In the genomic region with DNA sequence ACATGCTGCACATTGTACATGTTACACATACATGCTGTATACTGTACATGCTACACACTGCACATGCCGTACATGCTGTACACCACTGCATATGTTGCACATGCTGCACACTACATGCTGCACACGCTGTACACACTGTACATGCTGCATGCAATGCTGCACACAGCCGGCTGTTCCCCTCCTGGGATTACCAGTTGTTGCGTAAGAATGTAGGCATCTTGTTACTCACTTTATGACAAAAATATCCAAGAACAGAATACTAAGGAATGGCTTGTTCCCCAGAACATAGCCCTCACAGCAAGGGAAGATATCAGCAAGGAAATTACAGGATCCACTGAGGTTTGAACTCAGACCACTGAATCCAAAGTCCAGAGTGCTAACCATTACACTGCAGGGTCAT, we compare ENCODE assay signal across 16 mouse cellular contexts. TPM values are rescaled to one million over a fixed set of nuclear protein-coding genes. Genes with fewer than 3 reads are reported as not detected.
"Had no signal": no experiment of that assay in that cellular context is flagged by ENCODE, and none has a peak within 500 bp of the region (broad histone marks: within the 10 kb centered on the region; RNA-seq: fewer than 3 reads in every experiment).

No protein-coding gene starts in this region.

- H3K36me3 ChIP-seq: limb, embryonic 15.5 days; liver, embryonic 12.5 days had no signal

- H3K4me2 ChIP-seq: limb, embryonic 15.5 days; liver, embryonic 12.5 days; lung, embryonic 14.5 days; midbrain, embryonic 13.5 days; neural tube, embryonic 15.5 days had no signal

- H3K27me3 ChIP-seq: limb, embryonic 15.5 days; liver, embryonic 12.5 days; midbrain, embryonic 13.5 days; neural tube, embryonic 15.5 days had no signal

- ATAC-seq: liver, embryonic 12.5 days had no signal

- DNase-seq: kidney, adult 11 months; kidney, adult 9 months; kidney, postnatal 36 days; lung, embryonic 14.5 days; lung, postnatal 10 days; lung, postnatal 4 days; spleen, adult 18-20 months; thymus, adult 18-20 months; thymus, postnatal 25 days had no signal

- H3K9me3 ChIP-seq: limb, embryonic 15.5 days; liver, embryonic 12.5 days; midbrain, embryonic 13.5 days; neural tube, embryonic 15.5 days had no signal

- H3K4me3 ChIP-seq: limb, embryonic 15.5 days; liver, embryonic 12.5 days; midbrain, embryonic 13.5 days; neural tube, embryonic 15.5 days had no signal

- H3K4me1 ChIP-seq: limb, embryonic 15.5 days; liver, embryonic 12.5 days; midbrain, embryonic 13.5 days; neural tube, embryonic 15.5 days had no signal

- H3K9ac ChIP-seq: limb, embryonic 15.5 days; liver, embryonic 12.5 days; lung, embryonic 14.5 days; midbrain, embryonic 13.5 days; neural tube, embryonic 15.5 days had no signal

- H3K27ac ChIP-seq: kidney, postnatal 0 days; limb, embryonic 15.5 days; liver, embryonic 12.5 days; midbrain, embryonic 13.5 days; neural tube, embryonic 15.5 days had no signal

RNA-seq across cellular contexts. Expression of a gene that starts 47.7 kb away (rescaled TPM):
- total RNA-seq: megakaryocyte-erythroid progenitor cell, adult 5-6 weeks had no signal
- polyA plus RNA-seq: liver, embryonic 16.5 days had no signal
